Mouse (Mus musculus): Measurements from ENCODE around the gene Top3a.

Top3a gene

DNA sequence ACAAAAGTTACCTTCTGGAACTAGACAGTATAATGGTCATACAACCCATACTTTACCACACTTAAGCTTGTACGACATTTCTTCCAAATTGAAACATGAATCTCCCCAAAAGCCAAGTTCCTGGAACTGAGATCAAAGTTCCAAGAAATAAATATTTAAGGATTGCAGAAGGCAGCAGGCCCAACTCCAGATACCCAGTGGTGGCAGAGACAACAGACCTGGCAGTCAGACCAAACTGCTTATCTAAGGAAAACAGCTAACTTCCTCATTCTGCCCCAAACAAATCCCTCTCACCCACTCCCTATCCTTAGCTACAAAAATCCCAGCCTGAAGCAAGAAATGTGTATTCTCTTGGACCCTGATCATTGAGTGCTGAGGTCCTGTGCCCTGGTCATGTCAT lies 2.3 kb downstream of the Top3a start:
- no peak for DNase-seq (ENCODE audit: low spot score)

- no peak for DNase-seq (ENCODE audit: low spot score)
These were observed 2.9 kb downstream of the Top3a start for GRCm38 (mm10) chr11:60774158-60774689.

GRCm38 (mm10) chr11:60772161-60772560 lies 5.0 kb downstream of the Top3a start:
- DNase-seq (ENCODE audit: low spot score) = no peak

DNA sequence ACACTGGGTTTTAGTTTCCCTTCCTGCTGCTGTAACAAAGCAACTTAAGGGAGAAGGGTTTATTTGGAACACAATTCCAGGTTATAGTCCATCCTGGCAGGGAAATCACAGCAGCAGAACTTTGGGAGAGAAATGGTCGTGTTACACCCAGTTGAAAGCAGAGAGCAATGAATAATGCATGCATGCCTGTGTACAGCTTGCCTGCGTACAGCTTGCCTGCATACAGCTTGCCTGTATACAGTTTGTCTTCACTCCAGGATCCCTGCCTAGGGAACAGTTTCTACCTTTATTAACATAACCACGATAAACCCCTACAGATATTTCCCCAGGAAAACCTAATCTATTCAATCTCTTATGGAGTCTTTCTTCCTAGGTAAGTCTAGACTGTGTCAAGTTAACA lies 6.4 kb downstream of the Top3a start:
- no peak for DNase-seq (ENCODE audit: low spot score)

GRCm38 (mm10) chr11:60769322-60769721 lies 7.8 kb downstream of the Top3a start:
- DNase-seq (ENCODE audit: low spot score) = no peak

- no peak for DNase-seq (ENCODE audit: low spot score)
These were observed 10.2 kb downstream of the Top3a start for GRCm38 (mm10) chr11:60766969-60767368.

- DNase-seq (ENCODE audit: low spot score) = no peak
These were observed 15.5 kb downstream of the Top3a start for GRCm38 (mm10) chr11:60761681-60762080.

DNA sequence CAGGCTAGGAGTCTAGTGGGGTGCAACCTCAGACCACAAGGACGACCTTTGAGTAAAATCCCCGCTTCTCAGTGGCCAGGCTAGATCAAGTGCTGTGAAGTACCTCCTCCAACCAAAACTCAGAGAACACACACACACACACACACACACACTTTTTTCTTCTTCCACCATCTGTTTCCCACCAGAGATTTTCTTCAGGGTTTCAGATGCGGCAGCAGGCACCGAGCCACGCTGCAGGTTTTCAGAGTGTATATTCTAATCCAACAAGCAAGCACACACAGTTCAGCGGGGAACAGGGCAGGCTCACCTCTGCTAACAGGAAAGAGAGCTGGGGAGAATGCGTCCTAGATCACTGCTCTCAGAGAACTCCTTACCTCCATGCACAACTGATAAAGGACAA lies 21.6 kb downstream of the Top3a start:
- no peak for DNase-seq (ENCODE audit: low spot score)

GRCm38 (mm10) chr11:60740321-60740720 lies 36.8 kb downstream of the Top3a start:
- no peak for DNase-seq (ENCODE audit: low spot score)

DNA sequence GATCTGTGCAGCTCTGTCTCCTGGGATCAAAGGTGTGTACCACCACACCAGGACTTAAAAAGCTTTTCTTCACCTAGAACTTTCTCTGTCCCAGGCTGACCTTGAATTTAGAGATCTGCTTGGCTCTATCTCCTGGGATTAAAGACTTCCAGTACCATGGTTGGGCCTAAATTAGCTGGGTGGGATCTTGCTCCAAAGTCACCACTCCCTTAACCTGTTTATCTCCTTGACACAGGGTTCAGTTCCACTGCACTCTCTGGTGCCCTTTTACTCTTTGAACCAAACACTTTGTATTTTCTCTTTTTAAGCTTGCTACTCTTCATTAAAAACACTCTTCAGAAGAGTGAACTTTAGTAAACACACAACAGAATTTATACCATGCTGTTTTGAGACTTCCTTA lies 39.7 kb downstream of the Top3a start:
- DNase-seq (ENCODE audit: low spot score) = no peak

DNA sequence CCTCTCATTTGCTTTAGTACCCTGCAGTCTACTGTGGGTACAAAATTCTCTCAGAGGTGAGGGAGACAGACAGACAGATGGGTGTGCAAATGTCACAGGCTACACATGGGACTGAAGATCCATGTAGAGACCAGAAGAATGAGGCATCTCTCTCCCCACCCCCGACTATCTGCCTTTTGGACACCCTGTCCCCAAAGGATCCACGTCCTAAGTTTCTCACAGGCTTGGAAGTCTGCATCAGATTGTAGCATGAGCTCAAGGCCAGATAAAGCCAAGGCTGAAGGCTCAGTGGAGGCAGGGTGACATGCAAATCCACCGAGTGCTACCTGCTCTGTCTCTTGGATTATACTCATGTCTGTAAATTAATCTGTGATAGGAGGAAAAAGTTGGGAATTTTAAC lies 40.7 kb downstream of the Top3a start:
- no peak for DNase-seq (ENCODE audit: low spot score)

- DNase-seq (ENCODE audit: low spot score) = no peak
These were observed 42.0 kb downstream of the Top3a start for GRCm38 (mm10) chr11:60735191-60735590.

DNA sequence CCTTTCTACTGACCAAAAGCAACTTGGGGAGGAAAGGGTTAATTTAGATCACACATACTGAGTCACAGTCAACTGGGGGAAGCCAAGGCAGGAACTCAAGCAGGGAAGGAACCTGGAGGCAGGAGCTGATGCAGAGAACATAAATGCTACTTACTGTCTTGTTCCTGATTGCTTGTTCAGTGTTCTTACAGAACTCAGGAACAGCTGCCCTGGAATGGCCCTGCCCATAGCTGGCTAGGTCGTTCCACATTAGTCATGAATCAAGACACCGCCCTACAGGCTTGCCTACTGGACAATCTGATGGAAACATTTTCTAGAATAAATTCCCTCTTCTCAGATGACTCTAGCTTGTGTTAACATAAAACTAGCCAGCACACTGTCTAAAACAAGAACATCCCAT lies 43.0 kb downstream of the Top3a start:
- DNase-seq (ENCODE audit: low spot score) = no peak

DNA sequence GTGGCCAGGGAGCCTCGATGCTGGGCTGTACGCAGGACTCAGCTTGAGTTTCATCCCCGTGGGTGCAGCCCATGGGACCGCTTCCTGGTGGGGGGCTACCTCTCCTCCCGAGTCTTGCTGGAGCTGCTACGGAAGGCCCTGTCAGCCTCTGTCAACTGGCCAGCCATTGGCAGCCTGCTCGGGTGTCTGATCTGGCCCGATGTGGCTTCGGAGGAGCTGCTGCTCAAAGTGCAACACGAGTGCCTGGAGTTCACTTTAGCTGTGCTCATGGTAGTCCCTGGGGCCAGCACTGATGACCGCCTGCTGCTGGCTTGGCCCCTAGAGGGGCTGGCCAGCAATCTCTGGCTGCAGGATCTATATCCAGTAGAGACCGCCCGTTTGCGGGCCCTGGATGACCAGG lies 45.9 kb downstream of the Top3a start:
- no peak for DNase-seq (ENCODE audit: low spot score)

- no peak for DNase-seq (ENCODE audit: low spot score)
These were observed 47.0 kb downstream of the Top3a start for GRCm38 (mm10) chr11:60730169-60730568.

DNA sequence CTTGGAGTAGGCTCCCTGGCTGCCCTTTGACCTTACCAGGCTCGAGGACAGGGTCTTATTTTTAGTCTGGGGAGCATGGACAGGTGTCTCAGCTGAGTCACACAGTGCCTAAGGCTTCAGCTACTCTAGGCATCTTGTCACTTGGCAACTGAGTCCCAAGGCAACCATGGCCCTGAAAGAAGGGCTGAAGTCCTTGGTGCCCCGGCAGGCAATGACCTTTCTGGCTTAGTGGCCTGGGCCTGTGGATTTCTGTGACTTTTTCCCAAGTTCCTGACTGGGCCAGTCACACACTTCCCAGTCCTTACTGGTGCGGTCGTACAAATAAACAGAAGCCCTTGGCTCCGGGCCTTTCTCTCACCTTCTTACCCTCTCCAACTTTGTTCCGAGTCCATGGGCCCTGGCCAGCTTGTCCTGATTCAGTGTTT lies 47.9 kb downstream of the Top3a start:
- DNase-seq (ENCODE audit: low spot score) = no peak

DNA sequence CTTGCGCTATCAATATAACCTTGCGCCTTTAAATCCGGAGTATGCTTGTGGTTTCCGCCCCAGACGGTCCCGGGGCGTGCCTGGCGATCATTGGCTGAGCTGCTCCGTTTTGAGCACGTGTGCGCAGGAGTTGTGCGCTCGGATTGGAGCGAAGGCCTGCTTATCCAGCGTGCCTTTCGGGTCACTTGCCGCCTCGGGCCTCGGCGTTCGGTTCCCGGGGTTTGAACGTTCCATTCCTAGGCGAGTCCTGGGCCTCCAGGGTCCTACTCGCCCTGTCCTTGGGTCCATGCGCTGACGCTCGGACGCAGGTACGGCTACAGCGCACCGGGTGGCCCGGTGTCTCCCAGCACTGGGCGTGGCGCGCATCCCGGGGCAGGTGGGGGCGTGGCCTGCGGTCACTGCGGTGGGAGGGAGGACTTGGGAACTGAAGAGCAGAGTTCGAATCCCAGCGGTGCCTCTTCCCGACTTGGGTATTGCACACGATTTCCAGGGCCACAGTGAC lies 48.9 kb downstream of the Top3a start, which contains the start of gene Mief2:
TSS of gene Mief2 (plus strand) at position 139 of the 502 bp plus-strand sequence.
- peak; percentile 76 for DNase-seq (ENCODE audit: low spot score)

- no peak for DNase-seq (ENCODE audit: low spot score)
These were observed 49.6 kb downstream of the Top3a start for GRCm38 (mm10) chr11:60727392-60728140.

GRCm38 (mm10) chr11:60726601-60727391 lies 50.4 kb downstream of the Top3a start, which contains the start of gene Flii:
TSS of gene Flii (minus strand) at chr11:60727263.
- peak; percentile 49 for DNase-seq (ENCODE audit: low spot score)

DNA sequence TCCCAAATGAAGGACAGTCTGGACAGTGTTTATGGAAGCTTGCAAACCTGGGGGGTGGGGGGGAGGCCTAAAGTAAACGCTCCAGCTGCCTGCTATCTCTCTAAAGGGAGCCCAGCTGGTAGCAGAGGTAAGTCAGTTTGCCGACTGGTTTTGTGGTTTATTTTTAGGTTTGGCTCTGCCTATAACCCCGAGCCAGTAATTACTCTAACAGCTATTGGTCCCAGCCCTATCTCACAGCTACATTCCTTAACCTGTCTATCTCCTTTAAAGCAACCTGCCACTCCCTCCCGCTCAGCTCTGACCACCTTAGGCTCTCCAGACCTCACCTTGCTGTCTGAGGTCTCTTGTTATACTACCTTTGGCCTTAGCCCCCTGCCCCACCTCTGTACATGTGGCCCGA lies 57.9 kb downstream of the Top3a start:
- DNase-seq (ENCODE audit: low spot score) = no peak

- DNase-seq (ENCODE audit: low spot score) = no peak
These were observed 61.3 kb downstream of the Top3a start for GRCm38 (mm10) chr11:60715833-60716232.

DNA sequence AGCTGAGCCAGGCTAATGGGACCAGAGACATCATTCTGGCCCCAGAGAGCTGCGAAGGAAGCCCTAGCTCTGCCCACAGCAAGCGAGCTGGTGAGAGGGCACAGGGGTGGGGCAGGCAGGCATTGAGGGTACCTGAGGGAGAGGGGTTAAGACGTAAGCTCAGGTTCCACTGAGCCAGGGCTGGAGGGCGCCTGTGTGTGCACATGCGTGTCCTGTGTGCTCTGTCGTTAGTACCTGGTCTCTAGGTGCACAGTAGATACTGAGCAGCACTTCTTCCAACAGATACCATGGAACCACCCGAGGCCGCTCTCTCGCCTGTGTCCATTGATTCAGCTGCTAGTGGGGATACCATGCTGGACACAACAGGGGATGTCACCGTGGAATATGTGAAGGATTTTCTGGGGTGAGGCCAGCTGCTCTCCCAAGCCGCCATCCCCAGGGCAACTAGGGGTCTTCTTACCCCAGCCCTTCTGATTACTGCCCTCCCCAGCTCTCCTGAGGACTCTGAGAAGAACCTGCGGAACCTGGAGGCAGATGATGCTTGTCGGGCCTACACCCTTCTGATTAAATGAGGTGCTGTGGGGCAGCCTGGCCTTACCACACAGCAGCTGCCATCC lies 64.4 kb downstream of the Top3a start:
- no peak for DNase-seq (ENCODE audit: low spot score)
